ENCODE assay signal across 13 mouse cellular contexts in genomic region chr10:117790421-117791170, GRCm38 (mm10). TPM values are rescaled to one million over a fixed set of nuclear protein-coding genes. Genes with fewer than 3 reads are reported as not detected.
DNase-seq lines count a peak whose midpoint lies in the region; ATAC-seq and TF ChIP-seq lines count a peak whose summit lies in the region.
"Had no signal": no experiment of that assay in that cellular context is flagged by ENCODE, and none has a peak within 500 bp of the region (broad histone marks: within the 10 kb centered on the region; RNA-seq: fewer than 3 reads in every experiment).

No protein-coding gene starts in this region.

- no peaks in the 10 kb centered on the region for H3K27me3 ChIP-seq in forebrain, embryonic 13.5 days
- H3K27me3 ChIP-seq in forebrain, postnatal 0 days (ENCODE audit: insufficient read depth, low read length) = no peaks in the 10 kb centered on the region
- H3K27me3 ChIP-seq in liver, embryonic 11.5 days (replicated peaks; ENCODE audit: control insufficient read depth, insufficient read depth, low read length) = no peaks in the 10 kb centered on the region
- H3K27me3 ChIP-seq in E14TG2a.4 (ENCODE audit: insufficient read depth, low read length) = no peaks in the 10 kb centered on the region
- H3K27me3 ChIP-seq in limb, embryonic 15.5 days = no peaks in the 10 kb centered on the region

- ATAC-seq in forebrain, embryonic 13.5 days = no peak
- no peak for ATAC-seq in forebrain, postnatal 0 days
- ATAC-seq in liver, embryonic 11.5 days (replicated peaks; ENCODE audit: low FRiP score) = no peak
- no peak for ATAC-seq in limb, embryonic 15.5 days (ENCODE audit: insufficient number of reproducible peaks, low FRiP score, low TSS enrichment, low read depth)
- ATAC-seq: hindbrain, embryonic 16.5 days had no signal

- H3K9me3 ChIP-seq in forebrain, embryonic 13.5 days (replicated peaks) = no peaks in the 10 kb centered on the region
- no peaks in the 10 kb centered on the region for H3K9me3 ChIP-seq in forebrain, postnatal 0 days (ENCODE audit: low read length)
- no peaks in the 10 kb centered on the region for H3K9me3 ChIP-seq in liver, embryonic 11.5 days (ENCODE audit: control insufficient read depth, low read length)
- H3K9me3 ChIP-seq in E14TG2a.4 (ENCODE audit: low read length) = no peaks in the 10 kb centered on the region
- H3K9me3 ChIP-seq in limb, embryonic 15.5 days = no peaks in the 10 kb centered on the region

- H3K36me3 ChIP-seq in forebrain, embryonic 13.5 days (ENCODE audit: poor library complexity, severe bottlenecking) = peaks cover 27% of the 10 kb centered on the region
- peaks cover 20% of the 10 kb centered on the region for H3K36me3 ChIP-seq in forebrain, postnatal 0 days (ENCODE audit: insufficient read depth)
- H3K36me3 ChIP-seq in liver, embryonic 11.5 days (ENCODE audit: control insufficient read depth, insufficient read depth, low read length) = peaks cover 17% of the 10 kb centered on the region
- peaks cover 52% of the 10 kb centered on the region for H3K36me3 ChIP-seq in E14TG2a.4 (ENCODE audit: insufficient read depth, low read length)
- H3K36me3 ChIP-seq in limb, embryonic 15.5 days = peaks cover 29% of the 10 kb centered on the region

- no peak overlapping the region for H3K9ac ChIP-seq in forebrain, embryonic 13.5 days
- no peak overlapping the region for H3K9ac ChIP-seq in forebrain, postnatal 0 days
- no peak overlapping the region for H3K9ac ChIP-seq in liver, embryonic 11.5 days (ENCODE audit: low read depth, low read length)
- H3K9ac ChIP-seq in limb, embryonic 15.5 days = no peak overlapping the region

- DNase-seq in forebrain, postnatal 0 days = no peak
- no peak for DNase-seq in liver, embryonic 11.5 days (ENCODE audit: low spot score)
- no peak for DNase-seq in liver
- no peak for DNase-seq in thymus, adult 18-20 months
- no peak for DNase-seq in layer of hippocampus, postnatal 10 days (ENCODE audit: low spot score in 2 of 2)
- DNase-seq: cerebellum, adult 2 months; embryo, embryonic 11 days; lung, postnatal 4 days; right cerebral cortex, postnatal 25 days had no signal

- no peak overlapping the region for H3K4me3 ChIP-seq in forebrain, embryonic 13.5 days
- no peak overlapping the region for H3K4me3 ChIP-seq in forebrain, postnatal 0 days (ENCODE audit: low read depth, low read length)
- H3K4me3 ChIP-seq in liver, embryonic 11.5 days (ENCODE audit: low read depth, low read length) = peak overlapping the region; percentile 87
- H3K4me3 ChIP-seq in E14TG2a.4 (replicated peaks; ENCODE audit: low read length) = peak overlapping the region; percentile 99; the same call in 1 of the 2 replicates
- H3K4me3 ChIP-seq in limb, embryonic 15.5 days = 0 out of 2 replicates have a peak overlapping the region, but pooled peaks have one; percentile 93

- peaks cover 20% of the 10 kb centered on the region for H3K4me1 ChIP-seq in forebrain, embryonic 13.5 days
- peaks cover 7% of the 10 kb centered on the region for H3K4me1 ChIP-seq in forebrain, postnatal 0 days (ENCODE audit: insufficient read depth)
- peaks cover 9% of the 10 kb centered on the region for H3K4me1 ChIP-seq in liver, embryonic 11.5 days (replicated peaks; ENCODE audit: control insufficient read depth, insufficient read depth, low read length)
- H3K4me1 ChIP-seq in E14TG2a.4 (replicated peaks; ENCODE audit: low read depth, low read length) = peaks cover 50% of the 10 kb centered on the region
- peaks cover 10% of the 10 kb centered on the region for H3K4me1 ChIP-seq in limb, embryonic 15.5 days

- 0 out of 2 replicates have a peak overlapping the region, but pooled peaks have one; percentile 90 for H3K4me2 ChIP-seq in forebrain, embryonic 13.5 days
- H3K4me2 ChIP-seq in forebrain, postnatal 0 days (ENCODE audit: low read depth) = no peak overlapping the region
- H3K4me2 ChIP-seq in liver, embryonic 11.5 days = peak overlapping the region; percentile 78; the same call in 1 of the 2 replicates
- 0 out of 2 replicates have a peak overlapping the region, but pooled peaks have one; percentile 67 for H3K4me2 ChIP-seq in limb, embryonic 15.5 days

- H3K27ac ChIP-seq in forebrain, embryonic 13.5 days = no peak overlapping the region
- no peak overlapping the region for H3K27ac ChIP-seq in forebrain, postnatal 0 days (ENCODE audit: low read depth, low read length)
- H3K27ac ChIP-seq in liver, embryonic 11.5 days (ENCODE audit: low read depth, low read length) = no peak overlapping the region
- no peak overlapping the region for H3K27ac ChIP-seq in limb, embryonic 15.5 days

- 94% methylated on average over 17 of the region's 17 CpGs for WGBS in forebrain, embryonic 13.5 days
- WGBS in forebrain, postnatal 0 days = 92% methylated on average over 17 of the region's 17 CpGs
- 94% methylated on average over 17 of the region's 17 CpGs for WGBS in liver, embryonic 11.5 days
- 92% methylated on average over 17 of the region's 17 CpGs for WGBS in limb, embryonic 15.5 days

- no peak for TF ChIP-seq CTCF in forebrain, postnatal 0 days (IDR thresholded peaks at IDR 0.05; ENCODE audit: low read depth)
- no peak for TF ChIP-seq CTCF in E14TG2a.4 (conservative IDR thresholded peaks at IDR 0.05; ENCODE audit: low read length)

RNA-seq across cellular contexts. Expression of gene Nup107, which starts 1.9 kb away (rescaled TPM):
- polyA plus RNA-seq in forebrain, embryonic 13.5 days (2015; fragmentation: Nextera tagmentation; extraction: Ambion mirVana) = 68.1 and 69.7 TPM in 2 replicates
- 28.0 and 38.8 TPM in 2 replicates for total RNA-seq in forebrain, postnatal 0 days (2014; rRNA removed)
- polyA plus RNA-seq in forebrain, postnatal 0 days (2015; fragmentation: Nextera tagmentation; extraction: Ambion mirVana) = 22.0 and 27.1 TPM in 2 replicates
- polyA plus RNA-seq in liver, embryonic 11.5 days (2014; fragmentation: Nextera tagmentation; extraction: Ambion mirVana) = 102 and 120 TPM in 2 replicates
- 54.2 and 54.6 TPM in 2 replicates for polyA plus RNA-seq in limb, embryonic 15.5 days (2015; fragmentation: Nextera tagmentation; extraction: Ambion mirVana)
- 10 to 100 TPM; 17.3 to 20.7 TPM for total RNA-seq in layer of hippocampus, postnatal 10 days (2021)

RNA-seq across cellular contexts. Expression of gene Slc35e3, which starts 44.4 kb away (rescaled TPM):
- polyA plus RNA-seq in forebrain, embryonic 13.5 days (2015; fragmentation: Nextera tagmentation; extraction: Ambion mirVana) = 25.5 and 26.2 TPM in 2 replicates
- total RNA-seq in forebrain, postnatal 0 days (2014; rRNA removed) = 22.1 and 28.3 TPM in 2 replicates
- polyA plus RNA-seq in forebrain, postnatal 0 days (2015; fragmentation: Nextera tagmentation; extraction: Ambion mirVana) = 17.0 and 22.9 TPM in 2 replicates
- polyA plus RNA-seq in liver, embryonic 11.5 days (2014; fragmentation: Nextera tagmentation; extraction: Ambion mirVana) = 7.1 and 7.2 TPM in 2 replicates
- polyA plus RNA-seq in limb, embryonic 15.5 days (2015; fragmentation: Nextera tagmentation; extraction: Ambion mirVana) = 21.5 and 25.1 TPM in 2 replicates
- total RNA-seq in layer of hippocampus, postnatal 10 days (2021) = 10 to 100 TPM; 31.1 to 34.6 TPM

RNA-seq across cellular contexts. Expression of gene Rap1b, which starts 55.2 kb away (rescaled TPM):
- 123 and 129 TPM in 2 replicates for polyA plus RNA-seq in forebrain, embryonic 13.5 days (2015; fragmentation: Nextera tagmentation; extraction: Ambion mirVana)
- 65.2 and 66.3 TPM in 2 replicates for total RNA-seq in forebrain, postnatal 0 days (2014; rRNA removed)
- 126 and 148 TPM in 2 replicates for polyA plus RNA-seq in forebrain, postnatal 0 days (2015; fragmentation: Nextera tagmentation; extraction: Ambion mirVana)
- polyA plus RNA-seq in liver, embryonic 11.5 days (2014; fragmentation: Nextera tagmentation; extraction: Ambion mirVana) = 252 and 292 TPM in 2 replicates
- polyA plus RNA-seq in limb, embryonic 15.5 days (2015; fragmentation: Nextera tagmentation; extraction: Ambion mirVana) = 184 and 187 TPM in 2 replicates
- total RNA-seq in layer of hippocampus, postnatal 10 days (2021) = 10 to 100 TPM; 97.5 to 99.8 TPM

Comparison
In these comparisons a context has a peak if more than half of its experiments do, and no peak if none do; other contexts are left out.
1. H3K4me3 ChIP-seq: peak in liver, embryonic 11.5 days (single experiment), E14TG2a.4 (single experiment) and limb, embryonic 15.5 days (single experiment); none in forebrain, embryonic 13.5 days (single experiment) and forebrain, postnatal 0 days (single experiment).